Mouse (Mus musculus): ENCODE results near the gene Akr1b7.

GRCm38 (mm10) chr6:34384701-34385370 is 27.3 kb upstream of the Akr1b7 start:
- TF ChIP-seq MAZ (IDR thresholded peaks at IDR 0.05; ENCODE audit: low read depth, low read length) = no peak
- TF ChIP-seq MEF2A (IDR thresholded peaks at IDR 0.05; ENCODE audit: borderline replicate concordance, low read depth, low read length) = no peak
- TF ChIP-seq MAX (IDR thresholded peaks at IDR 0.05; ENCODE audit: low read length) = no peak
- TF ChIP-seq EP300 (IDR thresholded peaks at IDR 0.05; ENCODE audit: low read length) = no peak
- no peak for TF ChIP-seq RCOR1 (conservative IDR thresholded peaks at IDR 0.05; ENCODE audit: low read depth, low read length)
- TF ChIP-seq CTCF (conservative IDR thresholded peaks at IDR 0.05 in 1 of 2, IDR thresholded peaks at IDR 0.05 in 1 of 2; ENCODE audit: low read depth in 2 of 2, low read length in 2 of 2) = no peak
- peak; percentile 0; the same call in 1 of the 2 replicates for TF ChIP-seq CHD1 (IDR thresholded peaks at IDR 0.05; ENCODE audit: low read depth, low read length)

Data from CH12.LX (cell line).